Mouse (Mus musculus) duodenum, adult 2 months (tissue): Measurements from ENCODE around the gene Adgrf2. TPM values are rescaled to one million over a fixed set of nuclear protein-coding genes. Genes with fewer than 3 reads are reported as not detected.

Experiments used
- polyA plus RNA-seq: library from polyadenylated mRNA; depleted of rRNA; stranded (reverse); fragments of >200 nt; gene quantifications from 2 replicates; pipeline ENCODE4 v1.2.3, GENCODE M21; 2012; ENCODE audit warnings: low replicate concordance; rRNA removed

Adgrf2 gene
- not detected in 2 replicates for polyA plus RNA-seq

GRCm38 (mm10) chr17:42741801-42742217, at the start of gene Adgrf2:
Gene Adgrf2, minus strand, starts transcription at chr17:42742179.

GRCm38 (mm10) chr17:42692136-42692535, 49.8 kb downstream of the Adgrf2 start, which contains the start of gene Adgrf4:
Gene Adgrf4, minus strand, starts transcription at chr17:42692284.

Other genes with a start within 250 kb of the Adgrf2 start
- not detected in 2 replicates for gene Opn5, start 130.8 kb downstream of the Adgrf2 start, polyA plus RNA-seq
- gene Adgrf4, start 49.9 kb downstream of the Adgrf2 start, polyA plus RNA-seq = 0.06 TPM in 1 of 2 replicates, not detected in the other
- gene Cd2ap, start 134.5 kb upstream of the Adgrf2 start, polyA plus RNA-seq = 11.3 and 21.3 TPM in 2 replicates